Mouse (Mus musculus): ENCODE measurements at regions not wholly inside any gene's neighbourhood (a gene's known extent, or its start where the extent isn't known, plus 50 kb on each side); places are given as distances from the start of the nearest gene placed in this dataset.

GRCm38 (mm10) chr16:30652692-30653091, 53.2 kb downstream of the Fam43a start:
- 41% methylated on average over 4 of the region's 4 CpGs for WGBS (ENCODE audit: missing documents)
- no peaks in the 10 kb centered on the region for H3K36me3 ChIP-seq (ENCODE audit: inconsistent target)
- no peaks in the 10 kb centered on the region for H3K79me2 ChIP-seq (ENCODE audit: inconsistent target)
- no peak overlapping the region for H3K27ac ChIP-seq
- H3K4me3 ChIP-seq (ENCODE audit: inconsistent target), result no peak overlapping the region

GRCm38 (mm10) chr16:30653806-30654205, 54.3 kb downstream of the Fam43a start:
- H3K79me2 ChIP-seq (ENCODE audit: inconsistent target), result no peaks in the 10 kb centered on the region
- 88% methylated on average over 5 of the region's 5 CpGs for WGBS (ENCODE audit: missing documents)
- no peak overlapping the region for H3K27ac ChIP-seq
- H3K36me3 ChIP-seq (ENCODE audit: inconsistent target), result no peaks in the 10 kb centered on the region
- H3K4me3 ChIP-seq (ENCODE audit: inconsistent target), result no peak overlapping the region

DNA sequence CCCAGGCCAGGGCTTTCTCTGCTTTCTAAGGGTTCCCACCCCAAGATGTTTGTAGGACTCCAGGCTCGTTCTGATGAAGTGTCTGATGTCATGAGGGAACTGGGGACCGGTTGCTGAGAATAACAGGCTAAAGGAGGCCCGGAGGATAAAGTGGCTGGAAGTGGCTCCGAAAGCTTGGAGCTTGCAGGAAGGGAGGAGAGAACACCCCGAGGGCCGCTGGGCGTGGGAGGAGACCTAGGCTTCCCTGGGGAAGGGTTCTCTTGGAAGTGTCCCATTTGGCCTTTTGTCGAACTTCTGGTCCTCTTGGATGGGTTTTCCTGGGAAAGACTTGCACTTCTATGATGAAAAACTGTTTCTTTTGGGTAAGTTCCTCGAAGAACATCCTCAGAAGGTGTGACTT, 54.7 kb downstream of the Fam43a start:
- Histone ChIP-seq H3K36me3 (ENCODE audit: inconsistent target) (no peaks in the 10 kb centered on the region), H3K4me3 (ENCODE audit: inconsistent target) (no peak overlapping the region), H3K79me2 (ENCODE audit: inconsistent target) (no peaks in the 10 kb centered on the region), H3K27ac (no peak overlapping the region)
- 90% methylated on average over 9 of the region's 9 CpGs for WGBS (ENCODE audit: missing documents)

- Histone ChIP-seq H3K27ac (no peak overlapping the region), H3K4me3 (ENCODE audit: inconsistent target) (no peak overlapping the region), H3K79me2 (ENCODE audit: inconsistent target) (no peaks in the 10 kb centered on the region), H3K36me3 (ENCODE audit: inconsistent target) (no peaks in the 10 kb centered on the region)
- 82% methylated on average over 5 of the region's 5 CpGs for WGBS (ENCODE audit: missing documents)
These were observed 56.3 kb downstream of the Fam43a start for GRCm38 (mm10) chr16:30655798-30656221.

GRCm38 (mm10) chr16:30656881-30657280, 57.4 kb downstream of the Fam43a start:
- Histone ChIP-seq H3K36me3 (ENCODE audit: inconsistent target) (no peaks in the 10 kb centered on the region), H3K27ac (no peak overlapping the region), H3K4me3 (ENCODE audit: inconsistent target) (no peak overlapping the region), H3K79me2 (ENCODE audit: inconsistent target) (no peaks in the 10 kb centered on the region)
- 94% methylated on average over 17 of the region's 17 CpGs for WGBS (ENCODE audit: missing documents)

DNA sequence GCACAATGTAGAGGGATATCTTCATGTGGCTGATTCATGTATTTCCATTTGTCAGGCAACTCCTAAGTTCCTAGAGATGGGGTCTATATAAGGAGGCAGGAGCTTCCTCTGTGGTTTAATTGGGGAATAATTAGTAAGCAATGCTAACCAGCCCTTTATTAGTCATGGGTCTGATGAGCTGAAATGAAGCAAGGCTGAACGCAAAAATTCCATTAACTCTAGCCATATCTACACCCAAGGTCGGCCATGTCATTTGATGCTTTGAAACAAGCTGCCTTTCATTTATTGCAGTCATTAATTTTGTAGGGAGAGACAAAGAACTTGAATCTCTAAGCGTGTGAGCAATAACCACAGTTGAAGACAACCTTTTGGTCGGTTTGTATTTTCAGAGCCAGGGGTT, 59.4 kb downstream of the Fam43a start:
- WGBS (ENCODE audit: missing documents), result 90% methylated on average over 4 of the region's 4 CpGs
- H3K4me3 ChIP-seq (ENCODE audit: inconsistent target), result no peak overlapping the region
- H3K79me2 ChIP-seq (ENCODE audit: inconsistent target), result no peaks in the 10 kb centered on the region
- H3K36me3 ChIP-seq (ENCODE audit: inconsistent target), result no peaks in the 10 kb centered on the region
- no peak overlapping the region for H3K27ac ChIP-seq

GRCm38 (mm10) chr16:30661086-30661977, 61.8 kb downstream of the Fam43a start:
- Histone ChIP-seq H3K27ac (no peak overlapping the region), H3K4me3 (ENCODE audit: inconsistent target) (no peak overlapping the region), H3K36me3 (ENCODE audit: inconsistent target) (no peaks in the 10 kb centered on the region), H3K79me2 (ENCODE audit: inconsistent target) (no peaks in the 10 kb centered on the region)
- WGBS (ENCODE audit: missing documents), result 92% methylated on average over 16 of the region's 16 CpGs

- Histone ChIP-seq H3K79me2 (ENCODE audit: inconsistent target) (no peaks in the 10 kb centered on the region), H3K27ac (no peak overlapping the region), H3K4me3 (ENCODE audit: inconsistent target) (no peak overlapping the region), H3K36me3 (ENCODE audit: inconsistent target) (no peaks in the 10 kb centered on the region)
- 85% methylated on average over 8 of the region's 8 CpGs for WGBS (ENCODE audit: missing documents)
These were observed 63.5 kb downstream of the Fam43a start for GRCm38 (mm10) chr16:30663055-30663454.

DNA sequence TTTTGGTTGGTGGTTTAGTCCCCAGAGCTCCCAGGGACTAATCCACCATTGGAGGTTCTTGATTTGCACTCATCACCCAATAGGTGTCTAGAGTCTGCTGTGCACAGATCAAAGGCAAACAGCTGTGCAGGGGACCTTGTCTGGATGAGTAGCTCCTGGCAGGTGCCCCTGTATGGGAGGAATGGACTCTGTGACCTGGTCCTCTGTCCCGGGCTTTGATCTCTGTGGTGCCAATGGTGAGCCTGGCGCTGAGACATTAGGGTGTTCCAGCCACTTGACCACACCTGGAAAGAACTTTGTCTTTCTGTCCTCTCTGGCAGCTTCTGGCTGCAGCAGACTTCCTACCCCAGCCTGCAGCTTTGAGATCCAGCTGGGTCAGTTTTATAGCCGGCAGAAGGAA, 64.4 kb downstream of the Fam43a start:
- Histone ChIP-seq H3K79me2 (ENCODE audit: inconsistent target) (no peaks in the 10 kb centered on the region), H3K27ac (no peak overlapping the region), H3K4me3 (ENCODE audit: inconsistent target) (no peak overlapping the region), H3K36me3 (ENCODE audit: inconsistent target) (no peaks in the 10 kb centered on the region)
- WGBS (ENCODE audit: missing documents), result 94% methylated on average over 3 of the region's 3 CpGs

DNA sequence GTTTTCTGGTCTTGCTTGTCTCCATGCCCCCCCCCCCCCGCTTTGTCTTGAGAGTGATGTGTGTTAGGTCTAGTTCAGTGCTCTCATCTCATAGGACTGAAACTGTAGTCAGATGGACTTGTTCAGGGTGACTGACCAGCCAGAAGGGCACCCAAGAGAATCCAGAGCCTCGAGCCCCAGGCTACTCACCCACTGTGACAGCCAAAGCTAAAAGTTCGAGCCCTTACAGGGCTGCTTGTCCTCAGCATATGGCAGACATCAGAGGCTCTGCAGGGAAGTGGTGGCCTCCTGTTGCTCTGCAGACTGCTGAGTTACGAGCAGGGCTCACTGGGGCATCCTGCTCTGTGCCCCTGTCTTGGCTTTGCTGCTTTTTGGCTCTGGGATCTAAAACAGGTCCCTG, 64.9 kb downstream of the Fam43a start:
- Histone ChIP-seq H3K27ac (no peak overlapping the region), H3K36me3 (ENCODE audit: inconsistent target) (no peaks in the 10 kb centered on the region)
- WGBS (ENCODE audit: missing documents), result 90% methylated on average over 4 of the region's 4 CpGs

DNA sequence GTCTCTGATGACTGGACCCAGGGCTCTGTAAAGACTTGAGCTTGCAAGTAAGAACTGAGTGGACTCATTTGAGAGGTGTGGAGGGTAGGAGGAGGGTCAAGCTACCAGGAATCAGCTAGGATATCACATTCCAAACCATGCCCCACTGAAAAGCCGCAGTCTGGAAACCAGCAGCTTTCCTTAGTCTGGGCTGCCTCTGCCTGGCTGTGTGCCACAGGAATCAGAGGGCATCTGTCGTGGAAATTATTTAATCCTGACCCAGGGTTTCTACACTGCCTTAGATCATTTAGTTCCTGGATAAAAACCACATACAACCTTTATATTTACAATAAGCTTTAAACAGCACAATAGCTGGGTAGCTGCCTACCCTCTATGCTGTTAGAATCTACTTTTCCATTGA, 66.4 kb downstream of the Fam43a start:
- WGBS (ENCODE audit: missing documents), result 80% methylated on average over 2 of the region's 2 CpGs
- H3K27ac ChIP-seq, result no peak overlapping the region
- no peaks in the 10 kb centered on the region for H3K79me2 ChIP-seq (ENCODE audit: inconsistent target)
- H3K36me3 ChIP-seq (ENCODE audit: inconsistent target), result no peaks in the 10 kb centered on the region
- no peak overlapping the region for H3K4me3 ChIP-seq (ENCODE audit: inconsistent target)

More for the DNA sequence above, 64.9 kb downstream of the Fam43a start:
- H3K4me3 ChIP-seq (ENCODE audit: inconsistent target), result no peak overlapping the region
- no peaks in the 10 kb centered on the region for H3K79me2 ChIP-seq (ENCODE audit: inconsistent target)

GRCm38 (mm10) chr16:30669883-30670282, 70.4 kb downstream of the Fam43a start:
- Histone ChIP-seq H3K4me3 (ENCODE audit: inconsistent target) (no peak overlapping the region), H3K79me2 (ENCODE audit: inconsistent target) (no peaks in the 10 kb centered on the region), H3K36me3 (ENCODE audit: inconsistent target) (no peaks in the 10 kb centered on the region), H3K27ac (no peak overlapping the region)
- 86% methylated on average over 5 of the region's 8 CpGs for WGBS (ENCODE audit: missing documents)

GRCm38 (mm10) chr16:30671584-30671983, 72.1 kb downstream of the Fam43a start:
- H3K4me3 ChIP-seq (ENCODE audit: inconsistent target), result no peak overlapping the region
- no peaks in the 10 kb centered on the region for H3K79me2 ChIP-seq (ENCODE audit: inconsistent target)
- H3K36me3 ChIP-seq (ENCODE audit: inconsistent target), result no peaks in the 10 kb centered on the region
- no peak overlapping the region for H3K27ac ChIP-seq
- WGBS (ENCODE audit: missing documents), result 85% methylated on average over 10 of the region's 10 CpGs

DNA sequence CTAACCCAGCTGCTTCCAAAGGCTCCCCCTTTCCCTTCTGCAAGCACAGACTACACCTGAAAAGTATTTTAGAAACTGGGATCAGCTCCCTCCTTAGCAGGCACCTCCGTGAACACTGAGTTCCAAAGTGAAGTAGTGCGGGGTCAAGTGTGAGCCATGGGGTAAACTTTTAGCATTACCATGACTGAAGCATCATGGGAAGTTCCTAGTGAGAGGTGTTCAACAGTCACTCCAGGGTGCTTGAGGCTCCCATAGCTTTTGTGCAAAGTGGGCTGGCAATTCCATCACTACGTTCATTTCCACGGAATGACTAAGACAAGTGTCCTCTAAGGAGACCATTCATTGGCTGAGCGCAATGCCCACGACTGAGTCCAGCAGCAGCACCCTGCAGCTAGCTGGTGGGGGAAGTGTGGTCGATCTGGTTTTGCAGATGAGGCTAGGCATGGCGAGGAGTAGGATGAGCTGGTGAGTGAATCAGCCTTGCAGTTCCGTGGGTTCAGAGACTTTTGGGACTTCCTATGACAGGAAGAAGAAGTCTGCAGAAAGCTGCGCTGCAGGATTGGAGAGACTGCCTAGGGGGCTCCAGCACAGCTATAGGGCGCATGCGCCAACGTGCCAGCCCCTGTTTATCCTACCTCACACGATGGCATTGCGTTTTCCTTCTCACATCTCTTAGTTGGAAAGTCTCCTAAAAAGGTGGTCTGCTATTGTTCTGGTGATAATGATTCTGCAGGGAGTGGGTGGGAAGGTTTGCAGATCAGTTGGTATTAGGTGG, 73.4 kb downstream of the Fam43a start:
- H3K4me3 ChIP-seq (ENCODE audit: inconsistent target), result no peak overlapping the region
- 50% methylated on average over 15 of the region's 15 CpGs for WGBS (ENCODE audit: missing documents)
- no peak overlapping the region for H3K27ac ChIP-seq
- H3K36me3 ChIP-seq (ENCODE audit: inconsistent target), result no peaks in the 10 kb centered on the region
- no peaks in the 10 kb centered on the region for H3K79me2 ChIP-seq (ENCODE audit: inconsistent target)

DNA sequence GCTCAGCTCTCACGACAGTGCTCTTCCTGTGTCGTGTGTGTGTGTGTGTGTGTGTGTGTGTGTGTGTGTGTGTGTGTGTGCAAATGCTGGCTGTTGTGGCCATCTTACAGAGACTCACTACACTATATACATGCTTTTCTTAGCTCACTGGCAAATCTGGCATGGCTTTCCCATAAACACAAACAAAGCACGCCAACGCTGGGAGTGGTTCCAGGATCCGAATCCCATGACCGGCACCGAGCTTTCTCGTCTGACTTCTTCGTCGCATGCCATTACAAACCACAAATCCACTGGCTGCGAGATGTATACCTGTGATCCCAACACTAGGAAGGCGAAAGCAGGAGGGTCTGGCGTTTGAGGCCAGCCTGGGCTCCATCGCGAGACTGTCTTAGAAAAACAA, 74.1 kb downstream of the Fam43a start:
- no peak overlapping the region for H3K27ac ChIP-seq
- WGBS (ENCODE audit: missing documents), result 88% methylated on average over 14 of the region's 15 CpGs
- H3K4me3 ChIP-seq (ENCODE audit: inconsistent target), result no peak overlapping the region
- H3K36me3 ChIP-seq (ENCODE audit: inconsistent target), result no peaks in the 10 kb centered on the region
- H3K79me2 ChIP-seq (ENCODE audit: inconsistent target), result no peaks in the 10 kb centered on the region

Data from macrophage (primary cell).